Mouse (Mus musculus) stomach, postnatal 0 days (tissue): Measurements from ENCODE around the gene Asb2.

Source experiments
- CTCF ChIP-seq: IDR thresholded peaks from 2 replicates; pipeline ENCODE4 v1.5.1; 2016; ENCODE audit warnings: antibody characterized with exemption, low read depth, mild to moderate bottlenecking, moderate library complexity
- EP300 ChIP-seq: optimal IDR thresholded peaks from 2 replicates; pipeline ENCODE3; 2016; ENCODE audit warnings: antibody characterized with exemption

GRCm38 (mm10) chr12:103338162-103338798, 17.5 kb downstream of the Asb2 start:
- TF ChIP-seq CTCF (no peak), EP300 (no peak)
